Mouse (Mus musculus): Measurements from ENCODE around the gene Cd99l2. TPM values are rescaled to one million over a fixed set of nuclear protein-coding genes. Genes with fewer than 3 reads are reported as not detected.
"Not testable (repeated sequence)": the region's sequence is repeated elsewhere in the genome, so short reads cannot be mapped to it uniquely, and the experiment has no call there.

The Cd99l2 gene
- polyA plus RNA-seq, 1 experiment, result 22.5 TPM

DNA sequence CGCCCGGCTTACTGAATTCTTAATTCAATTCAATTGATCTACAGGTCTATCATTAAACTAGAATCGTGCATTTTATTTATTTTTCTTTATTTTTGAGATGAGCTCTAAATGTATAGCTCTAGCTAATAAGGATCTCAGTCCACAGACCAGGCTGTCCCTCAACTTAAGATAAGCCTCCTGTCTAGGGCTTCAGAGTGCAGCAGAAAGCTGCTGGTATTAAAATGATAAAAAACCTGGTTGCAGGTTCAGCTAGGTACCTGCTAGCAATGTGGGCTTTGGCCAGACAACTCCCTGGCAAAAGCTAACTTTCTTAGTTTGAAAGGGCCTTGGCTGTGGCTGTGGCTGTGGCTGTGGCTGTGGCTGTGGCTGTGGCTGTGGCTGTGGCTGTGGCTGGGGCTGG lies 30.2 kb upstream of the Cd99l2 start:
- Histone ChIP-seq H3K4me3 (ENCODE audit: insufficient read depth, poor library complexity, severe bottlenecking) (no peak overlapping the region), H3K36me3 (ENCODE audit: control insufficient read depth, insufficient read depth) (no peaks in the 10 kb centered on the region), H3K79me2 (ENCODE audit: control insufficient read depth, insufficient read depth) (no peaks in the 10 kb centered on the region), H3K27me3 (ENCODE audit: control insufficient read depth, insufficient read depth, insufficient read length) (no peaks in the 10 kb centered on the region), H3K79me3 (ENCODE audit: low read depth) (no peaks in the 10 kb centered on the region), H3ac (ENCODE audit: control insufficient read depth, insufficient read length, low read depth) (no peak overlapping the region)
- TF ChIP-seq USF1 (IDR thresholded peaks at IDR 0.05; ENCODE audit: low read depth), result no peak
- no peak for TF ChIP-seq MYOG (IDR thresholded peaks at IDR 0.05; ENCODE audit: control insufficient read depth, extremely low read depth, insufficient read length)
- TF ChIP-seq CTCF (IDR thresholded peaks at IDR 0.05; ENCODE audit: control insufficient read depth, insufficient read depth, insufficient read length), result no peak
- no peak for TF ChIP-seq MYOD1 (IDR thresholded peaks at IDR 0.05; ENCODE audit: control insufficient read depth, insufficient read length, low read depth)
- no peak for TF ChIP-seq MAX (IDR thresholded peaks at IDR 0.05)
- no peak for TF ChIP-seq CEBPB (IDR thresholded peaks at IDR 0.05; ENCODE audit: low read depth)
- no peak for TF ChIP-seq FOSL1 (IDR thresholded peaks at IDR 0.05; ENCODE audit: insufficient read depth, low read length, poor library complexity, severe bottlenecking)

DNA sequence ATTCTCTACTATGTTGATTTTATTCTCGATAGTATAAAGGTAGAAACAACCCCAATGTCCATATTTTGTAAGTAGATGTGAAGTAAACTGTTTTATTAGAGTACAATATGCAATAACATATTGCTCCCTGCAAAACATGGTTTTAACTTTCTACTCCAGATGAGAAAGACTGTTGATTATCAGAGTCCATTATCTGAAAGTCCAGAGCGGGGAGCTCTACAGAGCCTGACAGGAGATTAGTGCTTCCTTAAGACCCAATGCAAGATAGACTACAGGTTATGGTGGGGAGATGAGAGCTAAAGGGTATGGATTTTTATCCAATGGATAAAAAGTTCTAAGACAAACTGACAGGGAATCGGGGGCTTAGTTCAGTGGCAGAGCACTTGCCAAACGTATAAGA lies 26.6 kb upstream of the Cd99l2 start:
- H3K27me3 ChIP-seq (ENCODE audit: control insufficient read depth, insufficient read depth, insufficient read length), result no peaks in the 10 kb centered on the region
- no peaks in the 10 kb centered on the region for H3K79me2 ChIP-seq (ENCODE audit: control insufficient read depth, insufficient read depth)
- H3K4me3 ChIP-seq (ENCODE audit: insufficient read depth, poor library complexity, severe bottlenecking), result no peak overlapping the region
- no peaks in the 10 kb centered on the region for H3K79me3 ChIP-seq (ENCODE audit: low read depth)
- H3K36me3 ChIP-seq (ENCODE audit: control insufficient read depth, insufficient read depth), result no peaks in the 10 kb centered on the region
- TF ChIP-seq MYOD1 (IDR thresholded peaks at IDR 0.05; ENCODE audit: control insufficient read depth, insufficient read length, low read depth) (no peak), CTCF (IDR thresholded peaks at IDR 0.05; ENCODE audit: control insufficient read depth, insufficient read depth, insufficient read length) (no peak), MYOG (IDR thresholded peaks at IDR 0.05; ENCODE audit: control insufficient read depth, extremely low read depth, insufficient read length) (no peak), CEBPB (IDR thresholded peaks at IDR 0.05; ENCODE audit: low read depth) (no peak), USF1 (IDR thresholded peaks at IDR 0.05; ENCODE audit: low read depth) (no peak), FOSL1 (IDR thresholded peaks at IDR 0.05; ENCODE audit: insufficient read depth, low read length, poor library complexity, severe bottlenecking) (no peak), MAX (IDR thresholded peaks at IDR 0.05) (no peak)
- no peak overlapping the region for H3ac ChIP-seq (ENCODE audit: control insufficient read depth, insufficient read length, low read depth)

DNA sequence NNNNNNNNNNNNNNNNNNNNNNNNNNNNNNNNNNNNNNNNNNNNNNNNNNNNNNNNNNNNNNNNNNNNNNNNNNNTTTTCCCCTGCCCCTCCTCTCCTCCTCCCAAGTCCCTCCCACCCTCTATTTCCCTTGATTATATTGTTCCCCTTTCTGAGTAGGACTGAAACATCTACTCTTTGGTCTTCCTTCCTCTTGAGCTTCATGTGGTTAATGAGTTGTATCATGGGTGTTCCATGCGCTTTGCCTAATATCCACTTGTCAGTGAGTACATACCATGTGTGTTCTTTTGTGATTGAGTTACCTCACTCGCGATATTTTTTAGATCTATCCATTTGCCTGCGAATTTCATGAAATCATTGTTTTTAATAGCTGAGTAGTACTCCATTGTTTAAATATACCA lies 13.9 kb upstream of the Cd99l2 start:
- not testable (repeated sequence) for H3ac ChIP-seq (ENCODE audit: control insufficient read depth, insufficient read length, low read depth); H3K27me3 ChIP-seq (ENCODE audit: control insufficient read depth, insufficient read depth, insufficient read length); H3K4me3 ChIP-seq (ENCODE audit: insufficient read depth, poor library complexity, severe bottlenecking); H3K79me2 ChIP-seq (ENCODE audit: control insufficient read depth, insufficient read depth); H3K36me3 ChIP-seq (ENCODE audit: control insufficient read depth, insufficient read depth); H3K79me3 ChIP-seq (ENCODE audit: low read depth)

- TF ChIP-seq USF1 (IDR thresholded peaks at IDR 0.05; ENCODE audit: low read depth), result no peak
- TF ChIP-seq MAX (IDR thresholded peaks at IDR 0.05), result no peak
- TF ChIP-seq CEBPB (IDR thresholded peaks at IDR 0.05; ENCODE audit: low read depth), result no peak
- Histone ChIP-seq H3K4me3 (ENCODE audit: insufficient read depth, poor library complexity, severe bottlenecking) (no peak overlapping the region), H3ac (ENCODE audit: control insufficient read depth, insufficient read length, low read depth) (peak overlapping the region; percentile 52), H3K79me3 (ENCODE audit: low read depth) (peaks cover 8% of the 10 kb centered on the region), H3K79me2 (ENCODE audit: control insufficient read depth, insufficient read depth) (peaks cover 12% of the 10 kb centered on the region), H3K36me3 (ENCODE audit: control insufficient read depth, insufficient read depth) (no peaks in the 10 kb centered on the region), H3K27me3 (ENCODE audit: control insufficient read depth, insufficient read depth, insufficient read length) (peaks cover 3% of the 10 kb centered on the region)
Observed at GRCm38 (mm10) chrX:71493279-71493656, 619 bp upstream of the Cd99l2 start.

GRCm38 (mm10) chrX:71491931-71492633 lies 567 bp downstream of the Cd99l2 start:
- no peak for TF ChIP-seq CEBPB (IDR thresholded peaks at IDR 0.05; ENCODE audit: low read depth)
- TF ChIP-seq MYOG (IDR thresholded peaks at IDR 0.05; ENCODE audit: control insufficient read depth, extremely low read depth, insufficient read length), result no peak
- TF ChIP-seq USF1 (IDR thresholded peaks at IDR 0.05; ENCODE audit: low read depth), result no peak
- no peak for TF ChIP-seq MYOD1 (IDR thresholded peaks at IDR 0.05; ENCODE audit: control insufficient read depth, insufficient read length, low read depth)
- TF ChIP-seq CTCF (IDR thresholded peaks at IDR 0.05; ENCODE audit: control insufficient read depth, insufficient read depth, insufficient read length), result no peak
- no peak for TF ChIP-seq MAX (IDR thresholded peaks at IDR 0.05)
- no peak for TF ChIP-seq FOSL1 (IDR thresholded peaks at IDR 0.05; ENCODE audit: insufficient read depth, low read length, poor library complexity, severe bottlenecking)
- Histone ChIP-seq H3K79me3 (ENCODE audit: low read depth) (peaks cover 8% of the 10 kb centered on the region), H3K36me3 (ENCODE audit: control insufficient read depth, insufficient read depth) (no peaks in the 10 kb centered on the region), H3K4me3 (ENCODE audit: insufficient read depth, poor library complexity, severe bottlenecking) (peak overlapping the region; percentile 39), H3ac (ENCODE audit: control insufficient read depth, insufficient read length, low read depth) (peak overlapping the region; percentile 77), H3K27me3 (ENCODE audit: control insufficient read depth, insufficient read depth, insufficient read length) (no peaks in the 10 kb centered on the region), H3K79me2 (ENCODE audit: control insufficient read depth, insufficient read depth) (peaks cover 12% of the 10 kb centered on the region)

DNA sequence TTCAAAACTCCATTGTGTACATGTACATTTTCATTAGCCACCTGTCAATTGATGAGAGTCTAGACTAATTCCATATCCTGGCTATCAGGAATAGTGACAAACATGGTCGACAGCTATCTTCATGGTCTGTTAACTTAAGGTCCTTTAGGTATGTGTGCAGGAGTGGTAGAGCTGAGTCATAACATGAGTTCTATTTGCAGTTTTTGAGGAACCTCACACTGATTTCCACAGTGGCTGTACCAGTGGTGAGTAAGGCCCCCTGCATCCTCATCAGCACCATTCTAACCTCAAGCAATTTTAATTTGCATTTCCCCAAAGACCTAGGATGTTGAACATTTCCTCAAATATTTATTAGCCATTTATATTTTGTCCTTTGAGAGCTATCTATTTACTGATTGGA lies 3.3 kb downstream of the Cd99l2 start:
- Histone ChIP-seq H3K79me2 (ENCODE audit: control insufficient read depth, insufficient read depth) (peaks cover 17% of the 10 kb centered on the region), H3K79me3 (ENCODE audit: low read depth) (peaks cover 8% of the 10 kb centered on the region), H3ac (ENCODE audit: control insufficient read depth, insufficient read length, low read depth) (no peak overlapping the region), H3K36me3 (ENCODE audit: control insufficient read depth, insufficient read depth) (peaks cover 2% of the 10 kb centered on the region), H3K27me3 (ENCODE audit: control insufficient read depth, insufficient read depth, insufficient read length) (no peaks in the 10 kb centered on the region), H3K4me3 (ENCODE audit: insufficient read depth, poor library complexity, severe bottlenecking) (no peak overlapping the region)
- TF ChIP-seq MYOD1 (IDR thresholded peaks at IDR 0.05; ENCODE audit: control insufficient read depth, insufficient read length, low read depth) (no peak), MYOG (IDR thresholded peaks at IDR 0.05; ENCODE audit: control insufficient read depth, extremely low read depth, insufficient read length) (no peak), MAX (IDR thresholded peaks at IDR 0.05) (no peak), CTCF (IDR thresholded peaks at IDR 0.05; ENCODE audit: control insufficient read depth, insufficient read depth, insufficient read length) (no peak), FOSL1 (IDR thresholded peaks at IDR 0.05; ENCODE audit: insufficient read depth, low read length, poor library complexity, severe bottlenecking) (no peak), USF1 (IDR thresholded peaks at IDR 0.05; ENCODE audit: low read depth) (no peak), CEBPB (IDR thresholded peaks at IDR 0.05; ENCODE audit: low read depth) (no peak)

All from C2C12 (cell line).